Mouse (Mus musculus) liver, embryonic 14.5 days (tissue): ENCODE measurements around the gene Psmd5.

Experiments
- CTCF ChIP-seq: IDR thresholded peaks from 2 replicates; pipeline ENCODE4 v1.5.1; 2016; ENCODE audit warnings: antibody characterized with exemption, low read depth, control low read depth
- EP300 ChIP-seq: IDR thresholded peaks from 2 replicates; pipeline ENCODE4 v1.6.1; 2016; ENCODE audit warnings: antibody characterized with exemption, low read depth

DNA sequence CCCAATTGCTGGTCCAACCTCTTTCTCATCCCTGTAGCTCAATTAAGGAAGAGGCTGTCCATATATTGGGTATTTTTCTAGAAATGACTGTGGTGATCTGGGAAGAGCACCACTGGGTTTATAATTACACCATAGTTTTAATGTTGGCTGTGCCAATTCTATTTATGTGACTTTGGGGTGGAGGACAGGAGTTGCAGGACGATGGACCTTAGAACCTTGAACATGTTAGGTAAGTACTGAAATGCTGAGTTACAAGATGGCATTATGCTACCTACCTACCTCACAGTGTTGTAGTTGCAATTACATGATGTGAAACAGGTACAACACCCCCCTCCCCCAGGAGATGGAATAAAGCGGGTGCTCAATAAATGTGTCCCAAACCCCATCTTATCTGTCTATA, 8.0 kb upstream of the Psmd5 start:
- TF ChIP-seq CTCF = no peak
- no peak for TF ChIP-seq EP300
